Mouse (Mus musculus): ENCODE results near the gene Krtap3-1. TPM values are rescaled to one million over a fixed set of nuclear protein-coding genes. Genes with fewer than 3 reads are reported as not detected.

The Krtap3-1 gene
- polyA plus RNA-seq, 1 experiment, result not detected

GRCm38 (mm10) chr11:99574106-99574505 is 7.7 kb upstream of the Krtap3-1 start:
- H3K79me3 ChIP-seq (ENCODE audit: low read depth), result no peaks in the 10 kb centered on the region
- no peak overlapping the region for H3ac ChIP-seq (ENCODE audit: control insufficient read depth, insufficient read length, low read depth)
- H3K4me3 ChIP-seq (ENCODE audit: insufficient read depth, poor library complexity, severe bottlenecking), result no peak overlapping the region
- no peaks in the 10 kb centered on the region for H3K79me2 ChIP-seq (ENCODE audit: control insufficient read depth, insufficient read depth)
- H3K27me3 ChIP-seq (ENCODE audit: control insufficient read depth, insufficient read depth, insufficient read length), result no peaks in the 10 kb centered on the region
- TF ChIP-seq MYOD1 (IDR thresholded peaks at IDR 0.05; ENCODE audit: control insufficient read depth, insufficient read length, low read depth), result no peak
- peak; percentile 70 for TF ChIP-seq CTCF (IDR thresholded peaks at IDR 0.05; ENCODE audit: control insufficient read depth, insufficient read depth, insufficient read length)
- H3K36me3 ChIP-seq (ENCODE audit: control insufficient read depth, insufficient read depth), result no peaks in the 10 kb centered on the region

DNA sequence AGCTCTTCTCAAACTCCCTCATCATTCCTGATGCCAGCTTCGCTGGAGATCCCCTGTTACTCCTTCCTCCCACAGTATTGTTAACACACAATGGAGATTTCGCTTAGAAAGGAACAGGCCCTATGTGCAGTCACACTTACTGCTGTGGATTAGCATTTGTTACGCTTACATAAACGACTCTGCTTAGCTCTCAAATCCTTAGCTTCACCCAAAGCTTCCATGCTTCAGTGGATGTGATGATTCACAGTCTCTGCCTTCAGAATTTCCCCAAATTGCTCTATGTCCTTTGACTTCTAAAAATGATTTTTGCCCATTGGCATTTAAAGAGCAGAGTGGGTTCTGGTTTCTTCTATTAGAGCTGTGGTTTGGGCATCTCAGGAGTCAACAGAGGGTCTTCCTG is 6.7 kb upstream of the Krtap3-1 start:
- Histone ChIP-seq H3ac (ENCODE audit: control insufficient read depth, insufficient read length, low read depth) (no peak overlapping the region), H3K79me3 (ENCODE audit: low read depth) (no peaks in the 10 kb centered on the region), H3K4me3 (ENCODE audit: insufficient read depth, poor library complexity, severe bottlenecking) (no peak overlapping the region), H3K36me3 (ENCODE audit: control insufficient read depth, insufficient read depth) (no peaks in the 10 kb centered on the region), H3K79me2 (ENCODE audit: control insufficient read depth, insufficient read depth) (no peaks in the 10 kb centered on the region), H3K27me3 (ENCODE audit: control insufficient read depth, insufficient read depth, insufficient read length) (no peaks in the 10 kb centered on the region)
- TF ChIP-seq USF1 (IDR thresholded peaks at IDR 0.05; ENCODE audit: low read depth) (no peak), MAX (IDR thresholded peaks at IDR 0.05) (no peak), MYOG (IDR thresholded peaks at IDR 0.05; ENCODE audit: control insufficient read depth, extremely low read depth, insufficient read length) (no peak), FOSL1 (IDR thresholded peaks at IDR 0.05; ENCODE audit: insufficient read depth, low read length, poor library complexity, severe bottlenecking) (no peak), CEBPB (IDR thresholded peaks at IDR 0.05; ENCODE audit: low read depth) (no peak), CTCF (IDR thresholded peaks at IDR 0.05; ENCODE audit: control insufficient read depth, insufficient read depth, insufficient read length) (no peak), MYOD1 (IDR thresholded peaks at IDR 0.05; ENCODE audit: control insufficient read depth, insufficient read length, low read depth) (no peak)

- no peak overlapping the region for H3K4me3 ChIP-seq (ENCODE audit: insufficient read depth, poor library complexity, severe bottlenecking)
- H3K79me3 ChIP-seq (ENCODE audit: low read depth), result no peaks in the 10 kb centered on the region
- H3K36me3 ChIP-seq (ENCODE audit: control insufficient read depth, insufficient read depth), result no peaks in the 10 kb centered on the region
- H3ac ChIP-seq (ENCODE audit: control insufficient read depth, insufficient read length, low read depth), result no peak overlapping the region
- H3K79me2 ChIP-seq (ENCODE audit: control insufficient read depth, insufficient read depth), result no peaks in the 10 kb centered on the region
- no peak for TF ChIP-seq USF1 (IDR thresholded peaks at IDR 0.05; ENCODE audit: low read depth)
- H3K27me3 ChIP-seq (ENCODE audit: control insufficient read depth, insufficient read depth, insufficient read length), result no peaks in the 10 kb centered on the region
Measured at GRCm38 (mm10) chr11:99562580-99562979, 3.9 kb downstream of the Krtap3-1 start.

GRCm38 (mm10) chr11:99559366-99559765 is 7.1 kb downstream of the Krtap3-1 start, which contains the start of gene Gm11939:
TSS of gene Gm11939 (minus strand) at chr11:99559466.
- TF ChIP-seq FOSL1 (IDR thresholded peaks at IDR 0.05; ENCODE audit: insufficient read depth, low read length, poor library complexity, severe bottlenecking) (no peak), MYOG (IDR thresholded peaks at IDR 0.05; ENCODE audit: control insufficient read depth, extremely low read depth, insufficient read length) (no peak), USF1 (IDR thresholded peaks at IDR 0.05; ENCODE audit: low read depth) (no peak)
- Histone ChIP-seq H3K79me3 (ENCODE audit: low read depth) (no peaks in the 10 kb centered on the region), H3ac (ENCODE audit: control insufficient read depth, insufficient read length, low read depth) (no peak within 1 kb of the TSS), H3K36me3 (ENCODE audit: control insufficient read depth, insufficient read depth) (no peaks in the 10 kb centered on the region), H3K79me2 (ENCODE audit: control insufficient read depth, insufficient read depth) (no peaks in the 10 kb centered on the region), H3K4me3 (ENCODE audit: insufficient read depth, poor library complexity, severe bottlenecking) (no peak within 1 kb of the TSS), H3K27me3 (ENCODE audit: control insufficient read depth, insufficient read depth, insufficient read length) (no peaks in the 10 kb centered on the region)

DNA sequence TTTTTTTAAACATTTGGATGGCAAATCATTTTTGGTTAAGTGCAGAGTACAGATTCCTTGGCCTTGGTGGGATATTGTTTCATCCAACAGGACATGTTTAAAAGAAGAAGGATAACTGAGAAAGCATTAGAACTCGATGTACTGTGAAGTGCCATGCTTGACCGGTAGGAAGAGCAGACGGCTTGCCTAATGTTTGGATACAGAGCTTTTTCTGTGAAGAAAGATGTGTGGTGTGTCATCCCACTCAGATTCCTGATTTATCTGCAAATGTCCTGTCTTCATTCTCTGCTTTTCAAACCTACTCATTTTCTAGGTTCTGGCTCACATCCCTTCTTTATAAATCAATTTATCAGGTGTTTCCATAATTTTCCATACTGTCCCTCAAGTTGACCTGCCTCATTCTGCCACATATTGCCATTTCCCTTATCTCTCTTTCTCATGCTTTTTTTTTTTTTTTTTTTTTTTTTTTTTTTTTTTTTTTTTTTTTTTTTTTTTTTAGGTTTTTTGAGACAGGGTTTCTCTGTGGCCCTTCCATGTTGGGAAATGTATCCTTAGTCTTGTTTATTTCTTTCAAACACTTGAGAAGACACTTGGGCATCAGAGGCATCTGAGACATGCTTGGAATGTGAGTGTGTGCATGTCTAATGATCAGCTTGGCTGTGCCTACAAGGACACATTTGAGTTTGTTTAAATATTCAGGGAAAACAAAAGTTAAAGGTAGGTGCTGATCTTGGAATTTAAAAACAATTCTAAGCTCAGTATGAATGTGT is 8.3 kb downstream of the Krtap3-1 start:
- no peaks in the 10 kb centered on the region for H3K79me2 ChIP-seq (ENCODE audit: control insufficient read depth, insufficient read depth)
- no peak overlapping the region for H3K4me3 ChIP-seq (ENCODE audit: insufficient read depth, poor library complexity, severe bottlenecking)
- H3K27me3 ChIP-seq (ENCODE audit: control insufficient read depth, insufficient read depth, insufficient read length), result no peaks in the 10 kb centered on the region
- H3K79me3 ChIP-seq (ENCODE audit: low read depth), result no peaks in the 10 kb centered on the region
- no peak overlapping the region for H3ac ChIP-seq (ENCODE audit: control insufficient read depth, insufficient read length, low read depth)
- H3K36me3 ChIP-seq (ENCODE audit: control insufficient read depth, insufficient read depth), result no peaks in the 10 kb centered on the region
- TF ChIP-seq USF1 (IDR thresholded peaks at IDR 0.05; ENCODE audit: low read depth) (no peak), MYOG (IDR thresholded peaks at IDR 0.05; ENCODE audit: control insufficient read depth, extremely low read depth, insufficient read length) (no peak), CTCF (IDR thresholded peaks at IDR 0.05; ENCODE audit: control insufficient read depth, insufficient read depth, insufficient read length) (no peak), CEBPB (IDR thresholded peaks at IDR 0.05; ENCODE audit: low read depth) (no peak), FOSL1 (IDR thresholded peaks at IDR 0.05; ENCODE audit: insufficient read depth, low read length, poor library complexity, severe bottlenecking) (no peak), MYOD1 (IDR thresholded peaks at IDR 0.05; ENCODE audit: control insufficient read depth, insufficient read length, low read depth) (no peak), MAX (IDR thresholded peaks at IDR 0.05) (no peak)

- H3K27me3 ChIP-seq (ENCODE audit: control insufficient read depth, insufficient read depth, insufficient read length), result no peaks in the 10 kb centered on the region
- no peak within 1 kb of the TSS for H3ac ChIP-seq (ENCODE audit: control insufficient read depth, insufficient read length, low read depth)
- H3K79me2 ChIP-seq (ENCODE audit: control insufficient read depth, insufficient read depth), result no peaks in the 10 kb centered on the region
- TF ChIP-seq MYOG (IDR thresholded peaks at IDR 0.05; ENCODE audit: control insufficient read depth, extremely low read depth, insufficient read length), result no peak
- no peak for TF ChIP-seq MAX (IDR thresholded peaks at IDR 0.05)
- no peak for TF ChIP-seq FOSL1 (IDR thresholded peaks at IDR 0.05; ENCODE audit: insufficient read depth, low read length, poor library complexity, severe bottlenecking)
- TF ChIP-seq USF1 (IDR thresholded peaks at IDR 0.05; ENCODE audit: low read depth), result no peak
- no peak for TF ChIP-seq CTCF (IDR thresholded peaks at IDR 0.05; ENCODE audit: control insufficient read depth, insufficient read depth, insufficient read length)
- TF ChIP-seq CEBPB (IDR thresholded peaks at IDR 0.05; ENCODE audit: low read depth), result no peak
- no peak for TF ChIP-seq MYOD1 (IDR thresholded peaks at IDR 0.05; ENCODE audit: control insufficient read depth, insufficient read length, low read depth)
- no peaks in the 10 kb centered on the region for H3K36me3 ChIP-seq (ENCODE audit: control insufficient read depth, insufficient read depth)
- no peaks in the 10 kb centered on the region for H3K79me3 ChIP-seq (ENCODE audit: low read depth)
- H3K4me3 ChIP-seq (ENCODE audit: insufficient read depth, poor library complexity, severe bottlenecking), result no peak within 1 kb of the TSS
Measured at GRCm38 (mm10) chr11:99556753-99557152, 9.7 kb downstream of the Krtap3-1 start, which contains the start of gene Krtap3-2. TSS of gene Krtap3-2 (minus strand) at chr11:99556853.
